Mouse (Mus musculus): ENCODE measurements around the gene Gnl2.

The Gnl2 gene

DNA sequence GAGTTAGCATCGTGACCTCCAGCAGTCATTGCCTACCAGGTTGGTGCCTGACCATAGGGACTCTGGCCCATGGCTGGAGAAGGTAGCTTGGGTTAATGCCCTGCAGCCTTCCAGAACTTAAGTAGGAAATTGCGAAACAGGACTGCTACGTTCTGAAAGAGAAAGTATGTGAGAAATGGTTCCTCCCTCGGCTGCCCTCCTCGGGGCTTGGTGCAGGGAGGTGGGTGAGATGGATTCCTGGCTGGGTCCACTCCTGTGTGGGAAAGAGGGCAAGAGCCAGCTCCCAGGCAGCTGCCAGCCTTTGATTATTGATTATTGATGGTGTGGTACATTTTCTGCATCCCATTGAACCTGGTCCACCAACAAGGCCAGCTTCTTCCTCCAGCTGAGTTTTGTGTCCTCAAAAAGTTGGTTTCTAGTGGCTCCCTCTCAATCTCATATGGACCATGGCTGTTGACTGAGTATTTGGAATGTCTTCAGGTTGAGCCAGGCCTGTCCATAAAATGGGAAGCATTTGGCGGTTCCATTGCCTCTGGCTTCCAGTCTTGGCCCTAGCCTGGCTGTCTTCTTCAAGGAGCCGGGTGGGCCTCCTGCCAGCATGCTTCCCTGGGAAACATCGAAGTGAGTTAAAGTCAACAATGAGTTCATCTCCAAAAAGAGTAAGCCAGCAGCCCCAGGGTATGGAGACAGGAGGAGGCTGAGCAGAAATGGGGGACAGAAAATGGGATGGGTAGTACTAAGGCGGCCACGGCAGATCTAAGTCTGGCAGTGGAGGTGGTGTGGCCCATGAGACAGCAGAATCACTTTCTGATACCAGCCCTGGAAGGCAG is at the start of gene Gnl2:
Gene Gnl2, plus strand, starts transcription at position 780 of the 830 bp plus-strand sequence.
- in situ Hi-C loops (cut with MboI, MseI) = no loop called here

DNA sequence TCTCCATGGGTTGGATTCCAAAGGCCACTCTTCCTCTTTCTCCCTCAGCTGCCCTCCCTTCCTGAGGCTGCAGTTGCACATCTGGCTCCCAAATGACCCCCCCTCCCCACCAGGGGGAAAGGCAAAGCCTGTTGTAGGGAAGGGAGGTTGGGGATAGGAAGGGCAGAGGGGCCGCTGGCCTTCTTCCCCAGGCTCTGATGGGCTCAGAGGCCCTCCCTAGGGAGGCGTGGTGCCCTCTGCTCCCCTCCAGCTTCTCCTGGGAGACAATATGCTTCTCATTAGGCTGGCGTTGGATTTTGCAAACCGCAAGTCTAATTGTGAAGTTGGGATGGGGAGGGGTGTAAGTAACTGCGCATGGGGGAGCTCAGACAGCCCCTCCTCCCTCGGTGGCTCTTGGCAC is 47.7 kb upstream of the Gnl2 start:
- in situ Hi-C loops (cut with MboI, MseI) = no loop called here

DNA sequence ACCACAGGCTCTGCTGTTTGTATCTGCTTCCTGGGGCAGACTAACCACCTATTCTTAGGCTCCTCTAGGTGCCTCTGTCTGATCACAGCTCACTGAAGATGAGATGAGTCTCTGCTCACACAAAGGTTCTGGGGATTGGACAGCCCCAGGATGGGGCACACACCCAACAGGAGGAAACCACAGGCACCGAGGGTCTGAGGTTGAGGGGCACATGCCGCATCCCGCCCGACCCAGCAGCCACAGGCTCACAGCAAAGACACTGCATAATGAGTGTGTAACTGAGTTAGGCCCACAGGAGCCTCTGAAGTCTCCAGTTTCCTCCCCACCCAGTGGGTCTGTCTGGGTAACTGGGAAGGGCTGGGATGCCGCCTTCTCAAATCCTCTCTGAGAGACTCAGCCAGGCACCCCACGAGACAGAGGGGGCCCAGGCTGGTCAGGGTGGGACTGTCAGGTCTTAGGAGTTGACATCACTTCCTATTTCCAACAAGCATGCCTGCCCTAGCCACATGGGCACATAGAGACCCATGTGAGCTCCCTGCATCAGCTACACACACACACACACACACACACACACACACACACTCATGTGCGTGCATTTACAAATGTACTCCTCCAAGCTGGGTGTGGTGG is 47.1 kb upstream of the Gnl2 start:
- in situ Hi-C loops (cut with MboI, MseI) = no loop called here

DNA sequence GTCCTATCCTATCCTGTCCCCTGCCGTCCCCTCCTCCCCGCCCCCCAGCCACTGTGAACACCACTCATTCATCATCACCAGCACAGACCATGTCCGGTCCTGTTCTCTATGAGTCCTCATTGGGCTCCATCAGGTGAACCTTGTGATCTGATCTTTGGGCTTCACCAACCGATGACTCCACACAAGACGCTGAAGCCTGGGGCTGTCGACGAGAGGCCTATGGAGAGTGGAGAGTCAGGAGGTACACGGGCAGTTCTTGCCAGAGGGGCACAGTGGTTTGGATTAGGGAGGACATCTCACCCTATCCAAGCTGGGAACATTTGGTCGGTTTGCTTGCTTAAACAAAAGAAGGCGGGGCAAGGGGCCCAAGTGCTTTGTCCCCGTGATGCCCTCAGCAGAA is 46.2 kb upstream of the Gnl2 start:
- in situ Hi-C loops (cut with MboI, MseI) = loop anchor here in 1 of 2 experiments (10.0 kb wide), 1 partner anchor 1015 kb away; no protein-coding TSS in a partner anchor

DNA sequence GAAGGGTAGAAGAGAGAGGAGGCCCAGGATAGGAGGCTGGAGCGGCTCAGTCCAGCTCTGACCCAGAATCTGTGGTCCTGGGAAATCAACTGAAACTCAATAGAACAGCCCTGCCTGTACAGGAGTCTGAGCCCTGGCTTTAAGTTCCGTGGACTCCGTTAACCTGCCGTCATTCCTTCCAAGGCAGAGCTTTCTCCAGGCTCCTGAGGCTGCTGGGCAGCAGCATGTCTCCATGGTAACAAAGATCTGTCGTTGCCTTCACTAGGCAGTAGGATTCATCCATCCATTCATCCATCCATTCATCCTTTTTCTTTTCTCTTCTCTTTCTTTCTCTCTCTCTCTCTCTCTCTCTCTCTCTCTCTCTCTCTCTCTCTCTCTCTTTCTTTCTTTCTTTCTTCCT is 45.7 kb upstream of the Gnl2 start:
- in situ Hi-C loops (cut with MboI, MseI) = loop anchor here in 1 of 2 experiments (10.0 kb wide), 1 partner anchor 1014 kb away; no protein-coding TSS in a partner anchor

DNA sequence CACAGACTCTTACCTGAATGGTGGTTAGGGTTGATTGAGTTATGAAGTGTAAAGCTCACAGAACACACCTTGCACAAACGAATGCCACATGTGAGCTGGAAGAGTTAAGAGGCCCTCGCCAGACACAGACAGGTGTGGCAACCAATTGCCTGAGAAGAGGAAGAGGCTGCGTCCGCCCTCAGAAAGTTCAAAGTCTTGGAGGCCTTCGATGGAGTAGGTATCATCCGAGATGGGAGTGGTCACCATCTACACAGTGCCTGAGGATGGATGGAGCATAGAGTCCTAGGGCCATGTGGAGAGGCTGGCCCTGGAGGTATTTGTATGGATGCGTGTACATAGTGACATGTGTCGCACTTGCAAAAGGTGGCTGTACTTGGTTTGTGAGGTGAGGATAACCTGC is 45.3 kb upstream of the Gnl2 start:
- in situ Hi-C loops (cut with MboI, MseI) = loop anchor here in 1 of 2 experiments (10.0 kb wide), 1 partner anchor 1014 kb away; no protein-coding TSS in a partner anchor

DNA sequence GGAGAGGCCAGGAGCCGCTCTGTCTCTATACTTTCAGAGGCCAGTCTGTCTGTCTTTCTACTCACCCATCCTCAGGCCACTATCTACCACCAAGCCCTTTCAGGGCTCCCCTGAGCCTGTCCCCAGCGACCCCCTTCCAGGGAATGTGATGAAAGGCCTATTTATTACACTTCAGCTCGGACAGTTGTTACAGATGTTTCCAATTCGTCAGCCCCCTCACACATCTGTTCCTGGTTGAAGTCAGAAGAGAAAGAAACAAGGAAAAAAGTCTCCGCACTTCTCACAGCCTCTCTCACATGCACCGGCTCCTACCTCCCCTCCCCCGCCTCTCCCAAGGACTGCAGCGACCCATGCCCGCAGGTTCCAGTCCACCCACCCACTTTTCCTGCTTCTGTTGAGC is 44.1 kb upstream of the Gnl2 start:
- in situ Hi-C loops (cut with MboI, MseI) = loop anchor here in 1 of 2 experiments (10.0 kb wide), 1 partner anchor 1012 kb away; no protein-coding TSS in a partner anchor

DNA sequence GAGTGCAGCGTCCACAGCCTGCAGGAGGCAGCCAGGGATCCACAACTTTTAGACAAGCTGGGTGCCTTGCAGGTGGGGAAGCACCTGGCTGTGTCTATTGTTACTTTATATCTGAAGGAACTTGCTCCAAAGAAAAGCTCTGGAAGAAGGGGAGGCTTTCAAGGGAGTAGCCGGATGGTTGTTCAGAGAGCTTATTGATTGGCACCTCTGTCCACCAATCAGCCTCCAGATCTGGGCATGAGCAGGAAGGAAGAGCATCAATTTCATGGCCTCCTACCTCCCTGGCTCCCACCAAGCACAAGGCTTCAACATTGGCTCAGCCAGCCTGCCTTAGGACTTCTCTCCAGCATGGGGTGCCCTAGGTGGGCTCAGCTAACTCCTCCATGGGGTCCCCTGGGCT is 43.1 kb upstream of the Gnl2 start:
- in situ Hi-C loops (cut with MboI, MseI) = loop anchor here in 1 of 2 experiments (10.0 kb wide), 1 partner anchor 1012 kb away; no protein-coding TSS in a partner anchor

DNA sequence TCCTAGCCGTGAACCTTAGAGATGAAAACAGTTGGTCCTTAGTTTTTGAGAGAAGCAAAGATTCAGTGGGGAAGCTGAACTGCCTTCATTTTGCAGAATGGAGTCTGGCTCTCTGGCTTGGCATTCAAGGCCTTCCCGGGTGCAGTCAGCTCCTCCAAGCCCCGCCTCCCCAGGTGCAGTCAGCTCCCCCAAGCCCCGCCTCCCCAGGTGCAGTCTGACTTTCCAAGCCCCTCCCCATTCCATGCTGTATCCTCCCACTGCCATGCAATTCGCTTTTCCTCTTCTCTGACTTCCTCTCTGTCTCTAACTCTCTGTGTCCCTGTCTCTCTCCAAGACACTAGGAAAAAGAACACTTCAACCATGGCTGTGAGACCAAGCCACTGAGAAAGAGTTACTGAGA is 38.2 kb upstream of the Gnl2 start:
- in situ Hi-C loops (cut with MboI, MseI) = loop anchor here in 1 of 2 experiments (10.0 to 25.0 kb wide), 2 partner anchors 509 to 1007 kb away; partner anchors contain the start of gene Grik3

DNA sequence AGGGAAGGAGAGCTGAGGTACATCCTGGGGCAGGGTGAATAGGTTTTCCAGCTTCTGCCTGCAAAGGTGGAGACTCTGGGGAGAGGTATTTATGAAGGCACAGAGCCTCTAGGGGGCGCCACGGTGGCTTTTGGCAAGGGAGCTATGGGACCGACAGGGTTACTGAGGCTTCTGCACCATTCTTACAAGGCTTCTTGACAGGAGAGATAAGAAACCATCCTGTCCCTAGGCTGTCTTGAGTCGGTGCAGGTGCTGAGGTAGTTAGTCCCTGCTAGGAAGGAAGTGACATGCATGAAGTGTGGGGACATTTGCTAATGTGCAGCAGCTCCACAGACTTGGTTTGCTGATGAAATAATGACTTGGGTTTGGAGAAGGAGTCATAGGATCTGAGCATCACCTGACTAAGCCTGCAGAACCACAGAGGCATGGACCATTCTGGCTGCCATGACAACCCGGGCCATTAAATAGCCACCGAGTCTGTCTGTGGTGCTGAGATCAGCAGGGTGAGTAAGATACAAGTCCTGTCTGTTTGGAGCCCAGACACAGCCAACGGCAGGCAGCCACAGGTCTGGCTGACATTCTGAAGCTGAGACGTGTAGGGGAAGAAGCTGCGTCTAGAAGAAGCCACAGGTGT is 32.4 kb upstream of the Gnl2 start:
- in situ Hi-C loops (cut with MboI, MseI) = loop anchor here in 1 of 2 experiments (25.0 kb wide), 1 partner anchor 503 kb away; the partner anchor contains the start of gene Grik3

DNA sequence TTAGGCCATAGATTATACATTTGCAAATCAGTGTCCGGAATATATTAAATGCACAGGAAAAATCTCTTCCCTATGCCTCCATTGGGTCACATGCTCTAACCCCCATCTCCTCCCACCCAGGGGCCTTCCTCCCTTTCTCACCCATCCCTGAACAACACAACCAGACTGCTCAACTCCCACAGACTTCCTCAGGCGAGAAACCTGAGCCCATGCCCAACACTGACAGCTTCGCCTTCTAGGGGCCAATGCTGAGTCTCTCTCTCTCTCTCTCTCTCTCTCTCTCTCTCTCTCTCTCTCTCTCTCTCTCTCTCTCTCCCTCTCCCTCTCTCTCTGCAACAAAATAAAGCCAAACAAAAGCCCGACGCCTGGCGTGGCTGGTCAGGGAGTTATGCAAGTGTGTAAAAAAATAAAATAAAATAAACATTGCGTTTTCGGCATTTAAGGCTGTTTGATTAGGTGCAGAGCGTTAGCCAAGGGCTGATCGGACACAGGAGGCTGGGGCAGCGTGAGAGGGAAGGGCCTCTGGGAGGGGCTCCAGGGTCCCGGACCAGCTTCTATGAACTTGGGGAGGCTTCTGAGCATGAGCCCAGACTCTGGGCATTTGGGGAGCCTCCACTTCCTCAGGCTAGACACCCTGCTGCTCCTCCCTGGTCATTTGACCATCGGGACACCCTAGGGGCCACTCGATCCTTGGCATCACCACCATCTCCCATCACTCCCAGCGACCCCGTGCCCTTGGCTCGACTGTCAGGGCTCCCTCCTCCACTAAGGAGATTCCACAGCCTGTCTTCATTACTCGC is 31.3 kb upstream of the Gnl2 start:
- in situ Hi-C loops (cut with MboI, MseI) = loop anchor here in 1 of 2 experiments (25.0 kb wide), 1 partner anchor 502 kb away; the partner anchor contains the start of gene Grik3

DNA sequence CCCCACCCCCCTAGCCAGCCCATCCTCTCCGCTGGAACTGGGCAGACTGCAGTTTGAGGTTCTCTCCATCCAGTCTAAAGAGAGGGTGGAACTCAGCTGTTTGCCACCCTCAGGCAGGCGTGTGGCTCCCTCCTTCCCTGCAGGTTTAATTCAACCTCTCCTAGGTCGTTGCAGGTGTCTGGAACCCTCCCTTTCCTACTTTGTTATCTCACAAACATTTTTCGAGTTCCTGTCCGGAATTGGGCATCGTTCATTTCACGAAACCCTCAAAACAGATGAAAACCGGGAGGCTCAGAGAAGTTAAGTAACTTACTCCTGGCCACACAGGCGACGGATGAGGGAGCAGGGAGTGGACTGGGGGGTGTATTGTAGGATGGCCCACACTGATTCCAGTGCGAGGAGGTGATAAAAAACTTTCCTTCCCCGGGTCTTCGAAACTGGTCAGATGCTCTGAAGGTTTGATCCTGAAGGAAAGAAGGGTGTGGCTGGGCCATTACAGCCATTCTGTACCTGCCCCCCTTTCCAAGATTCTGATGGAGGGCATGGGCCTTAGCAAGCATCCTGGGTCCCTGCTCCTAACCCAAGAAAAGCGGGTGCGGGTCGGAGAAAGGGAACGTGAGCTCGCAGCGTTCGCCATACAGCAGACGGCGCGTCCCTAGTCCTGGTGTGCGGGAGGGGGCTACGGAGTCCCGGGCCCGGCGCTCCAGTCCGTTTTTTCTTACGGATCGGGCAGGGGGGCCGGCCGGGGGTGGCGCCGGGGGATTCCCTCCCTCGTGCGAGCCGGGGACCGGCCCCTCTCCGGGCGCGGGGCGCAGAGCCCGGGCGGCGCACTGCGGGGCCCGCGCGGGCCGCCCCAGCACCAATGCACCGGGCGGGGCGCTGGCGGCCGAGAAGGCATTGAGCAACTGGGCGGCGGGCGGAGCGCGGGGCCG is 30.4 kb upstream of the Gnl2 start, which contains the start of gene Rspo1:
Gene Rspo1, plus strand, starts transcription at position 760 of the 932 bp plus-strand sequence.
- in situ Hi-C loops (cut with MboI, MseI) = loop anchor here in 1 of 2 experiments (25.0 kb wide), 1 partner anchor 501 kb away; the partner anchor contains the start of gene Grik3

DNA sequence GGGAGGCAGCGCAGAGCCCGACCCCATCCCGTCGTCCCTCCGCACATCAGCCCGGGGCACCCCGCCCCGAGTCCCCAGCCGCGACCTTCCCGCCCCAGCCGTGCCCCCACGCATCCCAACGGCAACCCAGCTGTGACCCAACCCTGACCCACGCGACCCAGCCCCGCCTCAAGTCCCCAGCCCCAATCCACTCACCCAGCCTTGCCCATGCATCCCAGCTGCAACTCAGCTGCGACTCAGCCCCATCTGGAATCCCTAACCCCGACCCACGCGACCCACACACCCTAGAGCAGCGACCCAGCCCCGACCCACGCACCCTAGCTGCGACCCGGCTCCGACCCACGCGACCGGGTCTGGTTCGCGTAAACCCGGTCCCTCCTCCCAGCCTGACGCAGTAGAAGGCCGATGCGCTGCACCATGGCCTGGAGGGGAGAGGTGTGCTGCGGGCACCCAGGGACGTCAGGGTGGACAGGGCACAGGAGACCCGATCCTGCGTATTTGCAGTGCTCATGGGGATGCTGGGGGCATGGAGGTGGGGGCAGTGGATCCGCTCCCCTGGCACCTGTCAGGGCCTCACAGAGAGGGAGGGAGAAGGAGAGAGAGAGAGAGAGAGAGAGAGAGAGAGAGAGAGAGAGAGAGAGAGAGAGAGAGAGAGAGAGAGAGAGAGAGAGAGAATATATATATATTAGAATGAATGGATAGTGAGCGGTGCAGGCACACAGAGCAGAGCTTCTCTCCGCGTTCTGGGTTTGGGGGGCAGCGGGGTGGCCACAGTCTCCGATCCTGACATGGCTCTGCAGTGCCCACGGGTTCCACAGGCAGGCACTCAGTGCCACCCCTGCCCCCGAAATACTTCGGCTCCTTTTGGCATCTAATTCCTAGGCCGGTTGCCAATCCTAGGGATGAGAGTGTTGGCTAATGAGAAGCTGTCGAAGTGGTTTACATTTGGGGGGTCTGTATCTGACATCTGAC is 29.4 kb upstream of the Gnl2 start:
- in situ Hi-C loops (cut with MboI, MseI) = loop anchor here in 1 of 2 experiments (25.0 kb wide), 1 partner anchor 500 kb away; the partner anchor contains the start of gene Grik3

DNA sequence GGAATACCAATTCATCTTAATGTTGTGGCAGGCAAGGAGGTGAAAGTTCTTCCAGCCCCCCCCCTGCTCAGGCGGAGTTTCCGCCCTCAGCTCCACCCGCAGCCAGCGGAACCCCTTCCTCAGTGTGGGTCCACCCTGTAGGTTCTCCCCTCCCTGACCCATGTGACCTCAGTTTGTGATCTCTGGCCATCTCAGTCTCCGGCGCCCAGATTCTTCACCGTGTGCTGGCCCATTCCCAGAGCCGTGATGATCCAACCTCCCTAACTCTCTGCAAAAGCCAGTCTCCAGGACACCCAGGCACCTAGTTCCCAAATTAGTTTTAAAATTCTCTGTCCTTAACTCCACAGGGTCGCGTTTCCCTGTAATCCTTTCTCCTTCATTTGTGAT is 28.7 kb upstream of the Gnl2 start:
- in situ Hi-C loops (cut with MboI, MseI) = loop anchor here in 1 of 2 experiments (25.0 kb wide), 1 partner anchor 500 kb away; the partner anchor contains the start of gene Grik3

DNA sequence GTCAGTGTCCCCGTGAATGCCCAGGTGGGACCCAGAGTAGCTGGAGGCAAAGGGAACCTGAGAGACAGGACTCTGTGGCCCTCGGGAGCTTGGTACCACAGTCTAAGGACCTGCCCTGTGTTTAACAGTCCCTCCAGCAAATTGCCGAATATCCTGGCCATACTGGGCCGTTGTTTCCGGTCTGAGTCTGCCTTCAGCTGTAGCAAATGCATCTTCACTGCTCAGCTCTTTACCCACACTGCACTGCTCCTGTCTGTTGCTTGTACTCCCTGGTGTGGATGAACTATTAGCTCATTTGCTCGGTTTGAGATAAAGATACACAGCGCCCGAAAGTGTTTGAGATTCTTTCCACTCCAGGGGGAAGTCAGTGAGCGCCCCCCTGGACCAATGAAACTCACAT is 28.0 kb upstream of the Gnl2 start:
- in situ Hi-C loops (cut with MboI, MseI) = loop anchor here in 1 of 2 experiments (25.0 kb wide), 1 partner anchor 499 kb away; the partner anchor contains the start of gene Grik3

DNA sequence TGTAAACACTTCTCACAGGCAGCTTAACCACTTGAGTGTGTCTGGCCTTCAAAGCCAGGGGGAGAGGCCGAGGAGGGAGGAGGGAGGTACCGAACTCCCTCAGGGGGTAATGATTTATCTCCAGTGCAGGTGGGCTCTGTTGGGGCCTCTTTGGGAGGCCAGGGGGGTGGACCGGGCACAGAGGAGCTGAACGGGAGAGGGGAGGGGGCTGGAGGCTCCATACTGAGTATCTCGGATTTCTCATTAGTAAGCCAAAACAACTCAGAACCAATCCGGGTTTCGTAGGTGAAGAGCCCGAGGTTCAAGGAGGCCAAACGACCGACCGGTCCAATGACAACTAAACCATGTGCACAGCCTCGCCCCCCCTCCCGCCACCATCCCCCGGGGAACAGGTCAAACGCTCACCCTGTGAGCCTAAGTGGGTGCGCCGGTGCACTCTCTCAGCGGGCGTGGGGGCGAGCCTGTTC is 26.6 kb upstream of the Gnl2 start:
- in situ Hi-C loops (cut with MboI, MseI) = loop anchor here in 1 of 2 experiments (25.0 kb wide), 1 partner anchor 497 kb away; the partner anchor contains the start of gene Grik3

DNA sequence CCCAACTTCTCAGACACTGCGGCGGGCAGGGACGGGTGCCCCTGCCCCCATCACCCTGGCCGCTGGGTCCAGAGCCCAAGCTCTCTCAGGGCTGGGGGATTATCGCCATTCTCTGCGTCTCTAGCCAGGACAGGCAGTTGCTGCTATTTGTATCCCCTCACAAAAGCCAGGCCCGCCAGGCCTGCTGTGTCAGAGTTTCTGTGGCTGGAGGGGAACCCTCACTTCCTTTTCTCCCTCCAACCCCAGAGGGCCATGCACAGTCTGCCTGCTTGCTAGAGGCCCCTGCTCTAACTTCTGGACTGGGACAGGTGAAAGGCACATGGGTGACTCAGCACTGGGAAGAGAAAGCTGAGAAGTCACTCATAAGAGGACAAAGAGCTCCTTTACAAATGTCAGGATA is 26.1 kb upstream of the Gnl2 start:
- in situ Hi-C loops (cut with MboI, MseI) = loop anchor here in 1 of 2 experiments (25.0 kb wide), 1 partner anchor 497 kb away; the partner anchor contains the start of gene Grik3

Data from T-helper 17 cell (primary cell).